Mouse (Mus musculus) adrenal gland, postnatal 14 days (tissue): ENCODE measurements around the gene Hist1h3e. TPM values are rescaled to one million over a fixed set of nuclear protein-coding genes. Genes with fewer than 3 reads are reported as not detected.
"Not testable (repeated sequence)": the region's sequence is repeated elsewhere in the genome, so short reads cannot be mapped to it uniquely, and the experiment has no call there.

Experiments used
- DNase-seq: peaks from one replicate; pipeline ENCODE4 v3.0.0; 2021; ENCODE audit warnings: mixed read lengths
- long read RNA-seq, 2 experiments: library from polyadenylated mRNA; stranded (forward); transcript quantifications; one replicate each; pipeline ENCODE4 v2.0.0; 2021
- total RNA-seq: library from RNA; stranded (reverse); gene quantifications from 2 replicates; pipeline ENCODE4 v1.2.3, GENCODE M21; 2021

The Hist1h3e gene
- total RNA-seq = 184 TPM in 2 replicates
- long read RNA-seq, experiment 1, partial matches to known transcripts = 0 of 1 reads
- long read RNA-seq, experiment 1, other reads (novel, unspliced or antisense) = 0 of 1 reads
- long read RNA-seq, experiment 2 = 0 reads

- peak; percentile 96 for DNase-seq
Measured at GRCm38 (mm10) chr13:23561883-23562659, at the start of gene Hist1h3e. Hist1h3e (minus strand) TSS chr13:23562369.

- DNase-seq = no peak
Measured at GRCm38 (mm10) chr13:23611638-23612037, 49.5 kb upstream of the Hist1h3e start.

GRCm38 (mm10) chr13:23610393-23610792, 48.2 kb upstream of the Hist1h3e start:
- DNase-seq = no peak

GRCm38 (mm10) chr13:23609844-23610243, 47.7 kb upstream of the Hist1h3e start:
- no peak for DNase-seq

GRCm38 (mm10) chr13:23609209-23609608, 47.0 kb upstream of the Hist1h3e start:
- no peak for DNase-seq

GRCm38 (mm10) chr13:23605052-23605451, 42.9 kb upstream of the Hist1h3e start:
- no peak for DNase-seq

- no peak for DNase-seq
Measured at GRCm38 (mm10) chr13:23604452-23604851, 42.3 kb upstream of the Hist1h3e start.

- DNase-seq = no peak
Measured at GRCm38 (mm10) chr13:23603182-23603699, 41.1 kb upstream of the Hist1h3e start.

GRCm38 (mm10) chr13:23597957-23598356, 35.8 kb upstream of the Hist1h3e start:
- peak; percentile 88 for DNase-seq

GRCm38 (mm10) chr13:23595622-23596372, 33.6 kb upstream of the Hist1h3e start:
- no peak for DNase-seq

GRCm38 (mm10) chr13:23595185-23595584, 33.0 kb upstream of the Hist1h3e start:
- DNase-seq = no peak

GRCm38 (mm10) chr13:23593051-23593770, 31.0 kb upstream of the Hist1h3e start:
- DNase-seq = no peak

- no peak for DNase-seq
Measured at GRCm38 (mm10) chr13:23592614-23593013, 30.4 kb upstream of the Hist1h3e start.

GRCm38 (mm10) chr13:23591886-23592285, 29.7 kb upstream of the Hist1h3e start:
- not testable (repeated sequence) for DNase-seq

- no peak for DNase-seq
Measured at GRCm38 (mm10) chr13:23591206-23591605, 29.0 kb upstream of the Hist1h3e start.

- no peak for DNase-seq
Measured at GRCm38 (mm10) chr13:23586940-23587225, 24.7 kb upstream of the Hist1h3e start.

- no peak for DNase-seq
Measured at GRCm38 (mm10) chr13:23586099-23586939, 24.1 kb upstream of the Hist1h3e start.

- peak; percentile 75 for DNase-seq
Measured at GRCm38 (mm10) chr13:23585442-23586098, 23.4 kb upstream of the Hist1h3e start.

- peak; percentile 80 for DNase-seq
Measured at GRCm38 (mm10) chr13:23585029-23585441, 22.9 kb upstream of the Hist1h3e start.

- DNase-seq = peak; percentile 12
Measured at GRCm38 (mm10) chr13:23584331-23584730, 22.2 kb upstream of the Hist1h3e start.
